Mouse (Mus musculus) layer of hippocampus, postnatal 14 days (tissue): ENCODE measurements around the gene F7. TPM values are rescaled to one million over a fixed set of nuclear protein-coding genes. Genes with fewer than 3 reads are reported as not detected.

Experiments used
- DNase-seq, 2 experiments: peaks; one replicate each; pipeline ENCODE4 v3.0.0; 2021 to 2022; ENCODE audit warnings: low spot score in 2 of 2, mixed read lengths in 1 of 2
- long read RNA-seq, 2 experiments: library from polyadenylated mRNA; stranded (forward); transcript quantifications; one replicate each; pipeline ENCODE4 v2.0.0; 2021
- total RNA-seq, 2 experiments: library from RNA; stranded (reverse); gene quantifications; 2 replicates each; pipeline ENCODE4 v1.2.3; 2021

Gene F7
- total RNA-seq = under 1 TPM; 0.23 to 0.41 TPM
- long read RNA-seq, experiment 1 = 0 reads
- long read RNA-seq, experiment 2 = 0 reads

GRCm38 (mm10) chr8:13025487-13026224, at the start of gene F7:
TSS of gene F7 (plus strand) at chr8:13026034.
- DNase-seq = no peak

- no peak for DNase-seq
Observed at GRCm38 (mm10) chr8:12976290-12976689, 49.5 kb upstream of the F7 start.

- DNase-seq = no peak
Observed at GRCm38 (mm10) chr8:12976723-12977122, 49.1 kb upstream of the F7 start.

GRCm38 (mm10) chr8:12977325-12977724, 48.5 kb upstream of the F7 start:
- no peak for DNase-seq

- no peak for DNase-seq
Observed at GRCm38 (mm10) chr8:12978308-12978707, 47.5 kb upstream of the F7 start.

- DNase-seq = peak in 1 of 2 experiments; percentile 51
Observed at GRCm38 (mm10) chr8:12978726-12979125, 47.1 kb upstream of the F7 start.

GRCm38 (mm10) chr8:12983681-12984467, 42.0 kb upstream of the F7 start:
- DNase-seq = peak; percentile 79 to 93

- no peak for DNase-seq
Observed at GRCm38 (mm10) chr8:12984601-12985243, 41.1 kb upstream of the F7 start.

GRCm38 (mm10) chr8:12985259-12985658, 40.6 kb upstream of the F7 start:
- peak in 1 of 2 experiments; percentile 43 for DNase-seq

- no peak for DNase-seq
Observed at GRCm38 (mm10) chr8:12987571-12987970, 38.3 kb upstream of the F7 start.

GRCm38 (mm10) chr8:12988722-12989430, 37.0 kb upstream of the F7 start:
- no peak for DNase-seq

- no peak for DNase-seq
Observed at GRCm38 (mm10) chr8:12991411-12991810, 34.4 kb upstream of the F7 start.

- no peak for DNase-seq
Observed at GRCm38 (mm10) chr8:12994468-12994867, 31.4 kb upstream of the F7 start.

GRCm38 (mm10) chr8:12995481-12995880, 30.4 kb upstream of the F7 start:
- DNase-seq = peak in 1 of 2 experiments; percentile 46

- no peak for DNase-seq
Observed at GRCm38 (mm10) chr8:12996831-12997275, 29.0 kb upstream of the F7 start.

- no peak for DNase-seq
Observed at GRCm38 (mm10) chr8:12998331-12998730, 27.5 kb upstream of the F7 start.

- DNase-seq = no peak
Observed at GRCm38 (mm10) chr8:12999793-13000192, 26.0 kb upstream of the F7 start.

GRCm38 (mm10) chr8:13007458-13007857, 18.4 kb upstream of the F7 start:
- DNase-seq = no peak

GRCm38 (mm10) chr8:13010313-13010712, 15.5 kb upstream of the F7 start:
- DNase-seq = no peak

- DNase-seq = no peak
Observed at GRCm38 (mm10) chr8:13019560-13019959, 6.3 kb upstream of the F7 start.

- DNase-seq = peak in 1 of 2 experiments; percentile 18
Observed at GRCm38 (mm10) chr8:13021830-13022229, 4.0 kb upstream of the F7 start.
